ENCODE assay signal across 10 mouse cellular contexts in the genomic region with DNA sequence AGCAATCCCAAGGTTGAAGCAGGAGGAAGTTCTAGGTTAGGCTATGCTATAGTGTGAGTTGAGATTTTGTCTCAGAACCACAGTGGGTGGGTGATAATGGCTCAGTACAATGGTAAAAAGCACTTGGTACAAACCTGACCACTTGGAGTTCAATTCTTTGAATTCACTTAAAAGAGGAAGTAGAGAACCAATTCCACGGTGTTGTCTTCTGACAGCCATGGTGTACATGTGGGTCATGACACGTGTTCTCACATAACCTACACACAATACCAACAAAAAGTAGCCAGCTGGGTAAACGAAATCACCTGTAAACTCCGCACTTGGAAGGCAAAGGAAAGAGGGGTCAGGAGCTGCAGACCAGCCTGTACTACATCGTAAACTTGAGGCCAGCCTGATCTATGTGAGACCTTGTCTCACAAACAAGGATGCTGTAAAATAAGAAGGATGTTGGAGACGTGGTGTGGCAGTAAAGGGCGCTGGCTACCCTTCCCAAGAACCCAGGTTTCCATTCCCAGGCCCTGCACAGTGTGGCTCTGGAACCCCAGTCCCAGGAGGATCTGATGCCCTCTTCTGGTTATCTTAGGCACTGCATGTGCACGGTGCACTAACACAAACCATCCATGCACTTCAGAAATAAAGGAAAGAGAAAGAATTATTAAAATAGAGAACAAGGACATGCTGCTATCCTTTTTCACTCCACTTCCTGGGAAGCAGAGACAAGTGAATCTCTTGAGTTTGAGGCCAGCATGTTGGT. TPM values are rescaled to one million over a fixed set of nuclear protein-coding genes. Genes with fewer than 3 reads are reported as not detected.
DNase-seq lines count a peak whose midpoint lies in the region; ATAC-seq and TF ChIP-seq lines count a peak whose summit lies in the region.
"Had no signal": no experiment of that assay in that cellular context is flagged by ENCODE, and none has a peak within 500 bp of the region (broad histone marks: within the 10 kb centered on the region; RNA-seq: fewer than 3 reads in every experiment).

No protein-coding gene starts in this region.

- no peak overlapping the region for H3K9ac ChIP-seq in hindbrain, embryonic 13.5 days
- H3K9ac ChIP-seq in limb, embryonic 13.5 days, result no peak overlapping the region
- no peak overlapping the region for H3K9ac ChIP-seq in midbrain, embryonic 12.5 days (replicated peaks)
- H3K9ac ChIP-seq in stomach, postnatal 0 days (ENCODE audit: low read length), result no peak overlapping the region
- H3K9ac ChIP-seq: embryonic facial prominence, embryonic 12.5 days; limb, embryonic 12.5 days had no signal

- TF ChIP-seq CTCF in stomach, postnatal 0 days (IDR thresholded peaks at IDR 0.05; ENCODE audit: low read depth), result peak; percentile 81

- H3K4me3 ChIP-seq in hindbrain, embryonic 13.5 days, result no peak overlapping the region
- no peak overlapping the region for H3K4me3 ChIP-seq in limb, embryonic 13.5 days
- H3K4me3 ChIP-seq in midbrain, embryonic 12.5 days, result no peak overlapping the region
- no peak overlapping the region for H3K4me3 ChIP-seq in stomach, postnatal 0 days (ENCODE audit: low read depth, low read length)
- H3K4me3 ChIP-seq: embryonic facial prominence, embryonic 12.5 days; limb, embryonic 12.5 days had no signal

- H3K9me3 ChIP-seq in hindbrain, embryonic 13.5 days, result no peaks in the 10 kb centered on the region
- no peaks in the 10 kb centered on the region for H3K9me3 ChIP-seq in limb, embryonic 13.5 days
- H3K9me3 ChIP-seq in midbrain, embryonic 12.5 days, result no peaks in the 10 kb centered on the region
- no peaks in the 10 kb centered on the region for H3K9me3 ChIP-seq in stomach, postnatal 0 days (ENCODE audit: control insufficient read depth, low read length)
- H3K9me3 ChIP-seq: embryonic facial prominence, embryonic 12.5 days; limb, embryonic 12.5 days had no signal

- 54% methylated on average over 8 of the region's 8 CpGs for WGBS in hindbrain, embryonic 13.5 days
- WGBS in limb, embryonic 13.5 days, result 49% methylated on average over 8 of the region's 8 CpGs
- WGBS in midbrain, embryonic 12.5 days, result 52% methylated on average over 8 of the region's 8 CpGs
- WGBS in stomach, postnatal 0 days, result 41% methylated on average over 8 of the region's 8 CpGs

- H3K27me3 ChIP-seq in hindbrain, embryonic 13.5 days, result no peaks in the 10 kb centered on the region
- no peaks in the 10 kb centered on the region for H3K27me3 ChIP-seq in limb, embryonic 13.5 days
- no peaks in the 10 kb centered on the region for H3K27me3 ChIP-seq in midbrain, embryonic 12.5 days
- H3K27me3 ChIP-seq in stomach, postnatal 0 days (ENCODE audit: control insufficient read depth, insufficient read depth, low read length), result no peaks in the 10 kb centered on the region
- H3K27me3 ChIP-seq: embryonic facial prominence, embryonic 12.5 days; limb, embryonic 12.5 days had no signal

- H3K36me3 ChIP-seq in hindbrain, embryonic 13.5 days, result peaks cover 21% of the 10 kb centered on the region
- peaks cover 21% of the 10 kb centered on the region for H3K36me3 ChIP-seq in limb, embryonic 13.5 days
- peaks cover 19% of the 10 kb centered on the region for H3K36me3 ChIP-seq in midbrain, embryonic 12.5 days
- H3K36me3 ChIP-seq in stomach, postnatal 0 days (ENCODE audit: control insufficient read depth, insufficient read depth, low read length), result no peaks in the 10 kb centered on the region

- TF ChIP-seq EP300 in stomach, postnatal 0 days (optimal IDR thresholded peaks at IDR 0.05), result no peak

- peak; percentile 73 for ATAC-seq in erythroid progenitor cell, adult 5-6 weeks (replicated peaks; ENCODE audit: low FRiP score, poor library complexity, severe bottlenecking)
- peak; percentile 68 for ATAC-seq in hindbrain, embryonic 13.5 days (ENCODE audit: low FRiP score)
- 0 out of 2 replicates have a peak, but pooled peaks have one; percentile 59 for ATAC-seq in limb, embryonic 13.5 days (ENCODE audit: low FRiP score, low read depth)
- peak; percentile 54; the same call in 1 of the 2 replicates for ATAC-seq in midbrain, embryonic 12.5 days (ENCODE audit: low FRiP score, low read depth)
- peak; percentile 64; the same call in 1 of the 2 replicates for ATAC-seq in stomach, postnatal 0 days (ENCODE audit: low FRiP score, low TSS enrichment)

- H3K27ac ChIP-seq in hindbrain, embryonic 13.5 days, result no peak overlapping the region
- no peak overlapping the region for H3K27ac ChIP-seq in limb, embryonic 13.5 days
- H3K27ac ChIP-seq in midbrain, embryonic 12.5 days (replicated peaks), result no peak overlapping the region
- H3K27ac ChIP-seq in stomach, postnatal 0 days (replicated peaks), result no peak overlapping the region
- H3K27ac ChIP-seq: embryonic facial prominence, embryonic 12.5 days; limb, embryonic 12.5 days had no signal

- peak; percentile 50 for DNase-seq in spleen, adult 12 weeks (ENCODE audit: low spot score)
- no peak for DNase-seq in spleen, postnatal 36 days (ENCODE audit: low spot score in 2 of 2)
- peak; percentile 47 to 72 for DNase-seq in adrenal gland, postnatal 36 days
- peak; percentile 43 for DNase-seq in stomach, postnatal 0 days (ENCODE audit: low spot score)

- no peak overlapping the region for H3K4me2 ChIP-seq in hindbrain, embryonic 13.5 days
- H3K4me2 ChIP-seq in limb, embryonic 13.5 days (replicated peaks), result no peak overlapping the region
- no peak overlapping the region for H3K4me2 ChIP-seq in midbrain, embryonic 12.5 days (replicated peaks)
- no peak overlapping the region for H3K4me2 ChIP-seq in stomach, postnatal 0 days (replicated peaks; ENCODE audit: low read depth)
- H3K4me2 ChIP-seq: embryonic facial prominence, embryonic 12.5 days; limb, embryonic 12.5 days had no signal

- no peaks in the 10 kb centered on the region for H3K4me1 ChIP-seq in hindbrain, embryonic 13.5 days (replicated peaks)
- H3K4me1 ChIP-seq in limb, embryonic 13.5 days, result no peaks in the 10 kb centered on the region
- no peaks in the 10 kb centered on the region for H3K4me1 ChIP-seq in midbrain, embryonic 12.5 days
- H3K4me1 ChIP-seq in stomach, postnatal 0 days (replicated peaks; ENCODE audit: control insufficient read depth, insufficient read depth), result no peaks in the 10 kb centered on the region
- H3K4me1 ChIP-seq: embryonic facial prominence, embryonic 12.5 days; limb, embryonic 12.5 days had no signal

RNA-seq across cellular contexts. Expression of a gene that starts 13.1 kb away (rescaled TPM):
- 10 to 100 TPM; 41.0 to 50.8 TPM for total RNA-seq in adrenal gland, postnatal 36 days (2021)
- 91.0 and 94.4 TPM in 2 replicates for total RNA-seq in erythroid progenitor cell, adult 5-6 weeks (2015; ENCODE audit: low replicate concordance)
- 87.0 and 176 TPM in 2 replicates for total RNA-seq in erythroid progenitor cell, adult 5-6 weeks (2017; ENCODE audit: low replicate concordance)
- polyA plus RNA-seq in hindbrain, embryonic 13.5 days (2015; fragmentation: Nextera tagmentation; extraction: Ambion mirVana), result 73.9 and 77.7 TPM in 2 replicates
- 42.0 and 47.3 TPM in 2 replicates for polyA plus RNA-seq in limb, embryonic 13.5 days (2015; fragmentation: Nextera tagmentation; extraction: Ambion mirVana)
- 78.3 and 80.8 TPM in 2 replicates for polyA plus RNA-seq in midbrain, embryonic 12.5 days (2016; fragmentation: Nextera tagmentation; extraction: Ambion mirVana)
- 20.0 and 20.9 TPM in 2 replicates for polyA plus RNA-seq in stomach, postnatal 0 days (2015; fragmentation: Nextera tagmentation; extraction: Ambion mirVana)

RNA-seq across cellular contexts. Expression of a gene that starts 14.1 kb away (rescaled TPM):
- 10 to 100 TPM; 44.5 to 48.7 TPM for total RNA-seq in adrenal gland, postnatal 36 days (2021)
- total RNA-seq in erythroid progenitor cell, adult 5-6 weeks (2015; ENCODE audit: low replicate concordance), result 18.9 and 23.4 TPM in 2 replicates
- total RNA-seq in erythroid progenitor cell, adult 5-6 weeks (2017; ENCODE audit: low replicate concordance), result 21.5 and 22.7 TPM in 2 replicates
- 24.8 and 25.5 TPM in 2 replicates for polyA plus RNA-seq in hindbrain, embryonic 13.5 days (2015; fragmentation: Nextera tagmentation; extraction: Ambion mirVana)
- polyA plus RNA-seq in limb, embryonic 13.5 days (2015; fragmentation: Nextera tagmentation; extraction: Ambion mirVana), result 26.4 and 27.6 TPM in 2 replicates
- 37.6 and 39.1 TPM in 2 replicates for polyA plus RNA-seq in midbrain, embryonic 12.5 days (2016; fragmentation: Nextera tagmentation; extraction: Ambion mirVana)
- 17.3 and 18.2 TPM in 2 replicates for polyA plus RNA-seq in stomach, postnatal 0 days (2015; fragmentation: Nextera tagmentation; extraction: Ambion mirVana)

RNA-seq across cellular contexts. Expression of a gene that starts 25.8 kb away (rescaled TPM):
- 1 to 10 TPM; 2.2 to 4.0 TPM for total RNA-seq in adrenal gland, postnatal 36 days (2021)
- not detected in 2 replicates for total RNA-seq in erythroid progenitor cell, adult 5-6 weeks (2015; ENCODE audit: low replicate concordance)
- not detected in 2 replicates for total RNA-seq in erythroid progenitor cell, adult 5-6 weeks (2017; ENCODE audit: low replicate concordance)
- 53.9 and 55.5 TPM in 2 replicates for polyA plus RNA-seq in hindbrain, embryonic 13.5 days (2015; fragmentation: Nextera tagmentation; extraction: Ambion mirVana)
- polyA plus RNA-seq in limb, embryonic 13.5 days (2015; fragmentation: Nextera tagmentation; extraction: Ambion mirVana), result 17.5 and 22.1 TPM in 2 replicates
- polyA plus RNA-seq in midbrain, embryonic 12.5 days (2016; fragmentation: Nextera tagmentation; extraction: Ambion mirVana), result 27.5 and 34.1 TPM in 2 replicates
- 21.5 and 23.0 TPM in 2 replicates for polyA plus RNA-seq in stomach, postnatal 0 days (2015; fragmentation: Nextera tagmentation; extraction: Ambion mirVana)

RNA-seq across cellular contexts. Expression of a gene that starts 45.6 kb away (rescaled TPM):
- under 1 TPM; 0.49 to 0.89 TPM for total RNA-seq in adrenal gland, postnatal 36 days (2021)
- 0.84 and 1.8 TPM in 2 replicates for total RNA-seq in erythroid progenitor cell, adult 5-6 weeks (2015; ENCODE audit: low replicate concordance)
- total RNA-seq in erythroid progenitor cell, adult 5-6 weeks (2017; ENCODE audit: low replicate concordance), result 0.68 and 3.6 TPM in 2 replicates
- 2.5 and 3.0 TPM in 2 replicates for polyA plus RNA-seq in hindbrain, embryonic 13.5 days (2015; fragmentation: Nextera tagmentation; extraction: Ambion mirVana)
- 0.94 and 1.7 TPM in 2 replicates for polyA plus RNA-seq in limb, embryonic 13.5 days (2015; fragmentation: Nextera tagmentation; extraction: Ambion mirVana)
- 0.96 and 1.5 TPM in 2 replicates for polyA plus RNA-seq in midbrain, embryonic 12.5 days (2016; fragmentation: Nextera tagmentation; extraction: Ambion mirVana)
- polyA plus RNA-seq in stomach, postnatal 0 days (2015; fragmentation: Nextera tagmentation; extraction: Ambion mirVana), result 0.42 and 0.92 TPM in 2 replicates

RNA-seq across cellular contexts. Expression of a gene that starts 48.3 kb away (rescaled TPM):
- total RNA-seq in adrenal gland, postnatal 36 days (2021), result 10 to 100 TPM; 11.5 to 16.3 TPM
- 1.3 and 2.5 TPM in 2 replicates for total RNA-seq in erythroid progenitor cell, adult 5-6 weeks (2015; ENCODE audit: low replicate concordance)
- total RNA-seq in erythroid progenitor cell, adult 5-6 weeks (2017; ENCODE audit: low replicate concordance), result 2.1 TPM in 1 of 2 replicates, not detected in the other
- polyA plus RNA-seq in hindbrain, embryonic 13.5 days (2015; fragmentation: Nextera tagmentation; extraction: Ambion mirVana), result 113 TPM in 2 replicates
- 84.1 and 85.0 TPM in 2 replicates for polyA plus RNA-seq in limb, embryonic 13.5 days (2015; fragmentation: Nextera tagmentation; extraction: Ambion mirVana)
- polyA plus RNA-seq in midbrain, embryonic 12.5 days (2016; fragmentation: Nextera tagmentation; extraction: Ambion mirVana), result 88.8 and 89.2 TPM in 2 replicates
- 23.8 and 26.0 TPM in 2 replicates for polyA plus RNA-seq in stomach, postnatal 0 days (2015; fragmentation: Nextera tagmentation; extraction: Ambion mirVana)

Comparison
In these comparisons a context has a peak if more than half of its experiments do, and no peak if none do; other contexts are left out.
1. DNase-seq: peak in spleen, adult 12 weeks (single experiment), adrenal gland, postnatal 36 days (2 of 2) and stomach, postnatal 0 days (single experiment); none in spleen, postnatal 36 days (0 of 2).
2. Peak in every context shown above with its lines, with median percentiles within 50 percentile points of each other: ATAC-seq.